Mouse (Mus musculus) MN1 (cell line): Measurements from ENCODE around the gene Dscaml1.

Experiments used
- DNase-seq: peaks from one replicate; pipeline ENCODE4 v3.0.0-alpha.2; 2016; ENCODE audit warnings: low spot score

Gene Dscaml1

DNA sequence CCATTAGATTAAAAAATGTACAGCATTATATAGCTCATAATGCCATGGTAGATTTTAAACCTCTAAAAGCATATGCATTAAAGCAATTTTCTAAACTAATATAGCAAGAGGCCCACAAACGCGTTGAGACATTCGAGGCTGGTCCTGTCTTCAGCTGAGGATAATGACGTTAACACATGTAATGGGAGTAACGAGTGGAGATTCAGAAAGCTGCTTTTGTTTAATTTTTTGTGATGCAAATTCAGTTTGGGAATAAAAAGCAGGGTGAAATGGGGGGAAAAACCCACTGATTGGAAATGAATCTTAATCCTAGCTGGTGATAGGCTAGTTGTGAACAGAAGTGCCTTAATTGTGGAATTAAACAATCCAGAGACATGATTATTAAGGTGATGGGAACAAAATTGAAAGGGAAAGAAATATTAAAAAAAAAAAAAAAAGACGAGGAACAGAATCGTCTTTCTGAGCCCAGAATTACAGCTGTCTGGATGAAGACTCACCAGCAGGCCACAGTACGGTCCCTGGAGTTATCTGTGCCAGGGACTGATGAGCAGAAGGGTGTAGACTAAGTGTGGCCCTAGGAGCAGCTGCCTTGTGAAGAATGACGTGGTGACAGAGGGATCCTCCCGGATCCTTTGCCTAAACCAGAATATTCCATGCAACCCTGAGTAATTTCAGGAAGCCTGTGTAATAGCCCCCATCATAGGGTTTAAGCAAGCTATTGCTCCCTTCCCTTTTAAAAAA lies 84.5 kb downstream of the Dscaml1 start:
- DNase-seq = peak; percentile 15

DNA sequence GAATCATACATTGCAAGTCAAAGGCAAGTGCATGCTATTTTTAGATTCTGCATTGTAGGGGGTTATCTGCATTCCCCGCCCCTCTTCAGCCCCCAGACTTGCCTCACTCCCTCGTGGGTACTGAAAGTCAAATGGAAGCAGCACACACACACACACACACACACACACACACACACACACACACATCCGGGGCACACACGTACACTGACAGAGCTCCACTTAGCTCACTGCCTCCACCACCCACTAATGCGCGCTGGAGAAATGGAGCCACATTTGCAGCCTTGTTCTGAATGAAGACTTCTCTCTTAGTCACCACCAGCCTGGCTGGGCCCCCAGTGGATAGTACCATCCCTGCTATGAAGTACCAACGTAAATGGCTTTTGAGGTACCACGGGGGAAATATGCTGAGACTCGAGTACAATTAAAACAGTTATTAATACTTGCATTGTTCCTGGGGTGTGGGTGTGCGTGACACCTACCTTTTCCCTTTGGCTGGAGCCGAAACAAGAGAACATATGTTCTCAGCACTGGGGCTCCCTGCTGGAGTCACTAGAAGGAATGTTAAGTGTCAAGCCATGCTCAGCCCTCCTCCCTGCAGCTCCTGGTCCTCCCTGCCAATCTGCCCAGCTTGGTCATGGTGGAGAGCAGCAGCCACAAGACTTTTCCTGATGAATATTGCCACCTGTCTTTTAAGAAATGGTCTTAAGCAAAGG lies 91.7 kb downstream of the Dscaml1 start:
- DNase-seq = no peak

- DNase-seq = no peak
Measured at GRCm38 (mm10) chr9:45519841-45520240, 93.4 kb downstream of the Dscaml1 start.

- DNase-seq = no peak
Measured at GRCm38 (mm10) chr9:45522866-45523265, 96.4 kb downstream of the Dscaml1 start.

DNA sequence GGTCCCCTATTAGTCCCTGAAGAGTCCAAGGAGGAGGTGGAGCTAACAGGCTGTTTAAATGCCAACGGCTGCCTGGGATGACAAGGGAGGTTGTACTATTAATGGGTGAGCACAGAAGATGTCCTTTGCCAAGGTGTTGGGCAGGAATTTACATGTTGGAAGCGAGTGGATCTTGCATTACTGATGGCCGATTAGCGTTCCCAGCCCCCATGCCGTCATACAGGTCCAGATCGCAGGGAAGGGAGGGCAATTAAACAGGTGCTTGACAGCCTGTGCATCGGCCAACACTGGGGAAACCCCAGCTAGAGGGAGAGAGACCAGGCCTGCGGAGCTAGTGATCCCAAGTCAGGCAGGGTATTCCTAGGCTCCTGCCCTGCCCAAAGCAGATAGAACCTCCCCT lies 98.1 kb downstream of the Dscaml1 start:
- DNase-seq = no peak

- DNase-seq = no peak
Measured at GRCm38 (mm10) chr9:45533253-45533652, 106.8 kb downstream of the Dscaml1 start.

DNA sequence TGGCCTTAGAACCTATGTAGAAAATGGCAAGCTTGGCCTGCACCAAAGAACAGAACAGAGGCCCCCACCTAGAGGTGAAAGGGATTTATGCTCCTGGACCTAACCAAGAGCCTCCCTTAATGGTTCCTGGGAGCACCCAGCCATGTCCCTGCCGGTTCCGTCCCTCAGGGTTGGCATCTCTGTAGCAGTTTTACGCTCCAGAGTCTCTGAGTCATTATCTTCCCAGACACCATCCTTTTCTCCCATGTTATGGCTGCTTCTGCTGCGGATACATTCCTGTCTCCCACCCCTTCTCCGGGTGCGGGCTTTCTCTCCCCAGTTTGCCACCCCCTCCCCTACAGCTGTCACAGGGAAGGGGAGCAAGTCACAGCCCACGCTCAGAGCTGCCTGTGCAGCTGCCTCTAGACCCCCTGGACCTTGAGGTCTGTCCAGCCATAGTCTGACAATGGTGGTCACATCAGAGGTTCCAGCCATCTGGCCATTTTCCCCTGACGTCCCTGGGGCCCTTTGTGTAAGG lies 108.1 kb downstream of the Dscaml1 start:
- DNase-seq = no peak

DNA sequence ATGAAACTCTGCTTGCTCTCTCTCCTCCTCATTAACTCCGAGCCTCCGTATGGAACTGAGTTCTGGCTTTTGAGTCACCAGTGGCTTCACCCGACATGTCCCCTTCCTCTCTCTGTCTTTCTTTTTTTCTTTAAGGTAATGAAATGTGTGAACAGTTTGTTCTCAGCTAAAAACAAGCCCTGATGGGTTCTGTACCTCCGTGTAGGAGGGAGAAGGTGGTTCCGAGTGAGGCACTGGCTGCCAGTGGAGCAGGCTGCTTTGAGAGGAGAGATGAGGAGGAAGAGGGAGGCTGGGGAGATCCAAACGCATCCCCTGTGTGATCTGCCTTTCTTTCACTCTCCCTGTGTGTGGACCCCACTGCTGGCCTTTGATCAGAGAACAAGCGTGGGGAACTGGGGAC lies 111.2 kb downstream of the Dscaml1 start:
- DNase-seq = no peak

DNA sequence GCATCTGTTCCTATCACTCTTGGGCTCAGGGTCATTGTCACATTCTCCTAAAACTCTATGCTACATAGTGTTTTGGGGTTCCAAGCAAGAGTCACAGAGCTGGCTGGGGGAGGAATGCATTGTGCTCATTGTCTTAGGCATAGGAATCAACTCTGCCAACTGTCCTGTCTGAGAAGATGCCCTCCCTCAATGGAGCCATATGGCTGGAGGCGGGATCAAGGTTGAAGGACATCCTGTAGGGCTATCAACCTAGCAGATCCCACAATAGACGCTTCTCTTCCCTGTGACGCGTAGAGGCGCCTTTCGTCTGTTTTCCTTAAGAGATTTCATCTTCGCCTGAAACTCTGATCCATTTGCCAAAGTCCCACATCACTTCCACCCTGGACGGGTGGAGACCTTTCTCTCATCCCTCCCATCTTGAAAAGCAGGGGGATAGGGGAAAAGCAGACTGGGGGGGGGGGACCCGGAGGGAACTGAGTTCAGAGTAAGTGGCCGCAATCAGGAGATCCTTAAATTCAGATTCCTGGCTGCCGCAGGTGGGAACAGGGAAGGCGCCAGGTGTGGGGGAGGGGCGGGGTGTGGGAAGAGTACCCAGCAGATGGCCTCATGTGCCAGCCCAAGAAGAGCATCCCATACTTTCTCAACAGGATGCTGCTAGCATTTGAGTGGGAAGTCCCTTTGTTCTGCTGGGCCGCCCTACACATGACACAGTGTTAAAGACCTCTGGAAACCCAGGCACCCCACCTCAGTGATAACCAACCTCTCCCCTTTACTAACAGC lies 113.0 kb downstream of the Dscaml1 start:
- no peak for DNase-seq

GRCm38 (mm10) chr9:45546024-45546638 lies 119.7 kb downstream of the Dscaml1 start:
- DNase-seq = peak; percentile 13

GRCm38 (mm10) chr9:45546902-45547578 lies 120.6 kb downstream of the Dscaml1 start:
- DNase-seq = no peak

GRCm38 (mm10) chr9:45549796-45550195 lies 123.4 kb downstream of the Dscaml1 start:
- DNase-seq = no peak

- DNase-seq = no peak
Measured at GRCm38 (mm10) chr9:45550210-45550609, 123.8 kb downstream of the Dscaml1 start.

DNA sequence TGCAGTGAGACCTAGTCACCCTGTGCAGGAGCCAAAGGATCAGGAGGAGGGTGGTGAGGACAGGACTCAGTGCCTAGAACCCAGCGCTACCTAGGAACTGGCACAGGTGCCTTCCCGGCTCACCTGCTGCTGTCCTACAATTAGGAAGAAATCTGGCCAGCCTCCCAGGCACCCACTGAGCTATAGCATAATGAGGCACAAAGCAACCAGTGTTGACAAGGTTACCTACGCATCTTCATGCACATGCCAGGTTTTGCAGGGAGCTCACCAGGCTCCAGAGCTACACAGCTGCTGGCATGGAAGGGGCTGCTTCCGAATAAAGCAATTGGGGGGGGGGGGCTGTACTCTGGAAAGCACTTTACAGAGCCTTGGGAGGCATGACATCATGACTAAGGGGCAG lies 124.2 kb downstream of the Dscaml1 start:
- peak; percentile 44 for DNase-seq

- no peak for DNase-seq
Measured at GRCm38 (mm10) chr9:45555036-45555826, 128.8 kb downstream of the Dscaml1 start.

DNA sequence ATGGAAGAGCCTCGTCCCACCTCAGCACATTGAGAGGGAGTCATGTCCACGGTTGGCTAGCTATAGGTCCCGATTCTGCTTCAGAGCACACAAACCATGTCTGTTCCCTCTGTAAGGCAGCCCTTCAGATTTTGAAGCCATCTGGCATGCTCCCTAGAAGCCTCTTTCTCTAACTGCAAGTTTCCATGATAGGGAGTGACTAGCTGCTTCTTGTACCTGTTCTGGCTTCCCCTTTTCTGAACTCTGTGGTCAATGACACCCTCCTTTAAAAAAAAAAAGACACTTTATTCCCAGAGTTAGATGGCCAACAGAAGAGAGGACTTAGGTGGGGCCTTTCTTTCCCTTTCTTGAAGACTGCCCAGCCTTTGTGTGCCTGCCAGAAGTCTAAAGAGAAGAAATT lies 130.5 kb downstream of the Dscaml1 start:
- DNase-seq = no peak

GRCm38 (mm10) chr9:45560987-45561386 lies 134.6 kb downstream of the Dscaml1 start:
- no peak for DNase-seq

- DNase-seq = no peak
Measured at GRCm38 (mm10) chr9:45566843-45567578, 140.6 kb downstream of the Dscaml1 start.

DNA sequence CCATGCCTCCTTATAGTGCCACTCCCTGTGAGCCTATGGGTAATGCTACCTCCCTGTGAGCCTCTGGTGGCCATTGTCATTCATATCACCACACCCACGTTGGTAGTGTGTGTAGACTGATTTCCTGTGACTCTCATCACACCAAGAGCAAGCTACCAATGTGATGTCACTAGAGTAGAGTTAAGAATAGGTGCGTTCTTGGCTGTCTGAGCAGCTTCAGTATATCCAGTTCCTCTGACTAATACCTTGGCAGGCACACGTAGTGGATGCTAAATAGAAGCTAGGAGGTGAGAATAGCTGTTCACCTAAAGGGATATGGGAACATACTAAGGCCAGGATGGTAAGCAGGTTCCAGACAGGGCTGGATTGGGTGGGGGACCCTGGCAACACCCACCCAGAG lies 143.3 kb downstream of the Dscaml1 start:
- DNase-seq = no peak

DNA sequence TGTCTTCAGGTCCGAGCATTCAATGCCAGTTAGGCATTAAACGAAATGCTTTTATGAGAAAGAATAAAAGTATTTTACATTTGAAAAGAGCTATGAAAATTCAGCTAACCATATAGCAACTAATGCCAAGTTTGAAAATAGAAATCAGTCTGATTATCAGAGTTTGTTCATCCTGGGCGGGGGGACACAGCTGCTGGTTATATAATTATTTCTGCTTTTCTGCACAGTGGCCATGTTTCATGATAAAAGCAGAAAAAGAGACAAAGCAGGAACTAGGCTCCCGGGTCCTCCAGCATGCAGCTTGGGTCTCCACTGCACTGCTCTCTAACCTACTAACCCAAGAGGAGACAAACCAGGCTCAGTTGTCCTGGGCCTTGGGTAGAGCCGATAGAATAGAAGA lies 143.9 kb downstream of the Dscaml1 start:
- DNase-seq = no peak
